Mouse (Mus musculus) limb, embryonic 14.5 days (tissue): Measurements from ENCODE around the gene Tbc1d1. TPM values are rescaled to one million over a fixed set of nuclear protein-coding genes. Genes with fewer than 3 reads are reported as not detected.

ENCODE experiments used
- ATAC-seq: fragments of 200-750 bp; cut with Nextera tagmentation; 2 replicates; pipeline ENCODE4 v1.8.0; 2017; ENCODE audit warnings: low read depth, moderate number of reproducible peaks, moderate TSS enrichment; ENCODE audit not compliant: low FRiP score
- DNase-seq: peaks from one replicate; pipeline ENCODE4 v3.0.0-alpha.2; 2015; ENCODE audit warnings: low spot score
- H3K27ac ChIP-seq: fragments of 300-500 bp; sonication (generic); replicated peaks from 2 replicates; pipeline ENCODE4 v1.5.1; 2014; ENCODE audit warnings: low read depth, mild to moderate bottlenecking, low read length, moderate library complexity, mixed read lengths
- H3K27me3 ChIP-seq: fragments of 300-500 bp; sonication (generic); 2 replicates; pipeline ENCODE4 v1.6.1; 2014; ENCODE audit warnings: low read length, mixed read lengths; ENCODE audit not compliant: control insufficient read depth, insufficient read depth
- H3K36me3 ChIP-seq: fragments of 300-500 bp; sonication (generic); 2 replicates; pipeline ENCODE4 v1.6.1; 2014; ENCODE audit warnings: mild to moderate bottlenecking, low read length, moderate library complexity, mixed read lengths; ENCODE audit not compliant: control insufficient read depth, insufficient read depth
- H3K4me1 ChIP-seq: fragments of 300-500 bp; sonication (generic); 2 replicates; pipeline ENCODE4 v1.6.1; 2014; ENCODE audit warnings: antibody characterized with exemption, low read length, mixed read lengths; ENCODE audit not compliant: control insufficient read depth, insufficient read depth
- H3K4me2 ChIP-seq: fragments of 300-500 bp; sonication (generic); replicated peaks from 2 replicates; pipeline ENCODE4 v1.6.1; 2014; ENCODE audit warnings: low read depth, mild to moderate bottlenecking, low read length, moderate library complexity; ENCODE audit not compliant: severe bottlenecking
- H3K4me3 ChIP-seq: fragments of 300-500 bp; sonication (generic); replicated peaks from 2 replicates; pipeline ENCODE4 v1.5.1; 2014; ENCODE audit warnings: low read length
- H3K9ac ChIP-seq: fragments of 300-500 bp; sonication (generic); 2 replicates; pipeline ENCODE4 v1.6.1; 2014; ENCODE audit warnings: mild to moderate bottlenecking, low read depth, low read length, moderate library complexity; ENCODE audit not compliant: severe bottlenecking
- H3K9me3 ChIP-seq: fragments of 300-500 bp; sonication (generic); 2 replicates; pipeline ENCODE4 v1.6.1; 2016; ENCODE audit warnings: low read length; ENCODE audit not compliant: control insufficient read depth
- POLR2A ChIP-seq: fragments of 200-500 bp; IDR thresholded peaks from 2 replicates; pipeline ENCODE4 v1.8.0; 2012; ENCODE audit warnings: inconsistent platforms, mild to moderate bottlenecking, moderate library complexity, borderline replicate concordance; ENCODE audit not compliant: insufficient read depth, insufficient read length; ENCODE audit errors: extremely low read depth
- WGBS: fragments of 180-500 bp; shearing (Covaris S2); extraction: QIAGEN DNeasy Blood & Tissue Kit; methylation state at CpG from one replicate; pipeline ENCODE4 v1.1.7; 2014; 5-methylcytosine and 5-hydroxymethylcytosine counted together
- microRNA-seq: library from miRNA; unstranded; fragments of <30 nt; microRNA quantifications from one replicate; pipeline ENCODE4, GENCODE M21; 2016
- polyA plus RNA-seq, 2 experiments: library from polyadenylated mRNA; depleted of rRNA in 1 of 2; stranded (reverse) in 1 of 2; unstranded in 1 of 2; fragments of >200 nt; fragmentation: Nextera tagmentation in 1 of 2; extraction: Ambion mirVana in 1 of 2; gene quantifications; 2 replicates each; pipeline versions ENCODE4 v1.2.1 to v1.2.3; 2012 to 2014

Gene Tbc1d1
- polyA plus RNA-seq, 2 experiments = 23.1 to 25.5 TPM

GRCm38 (mm10) chr5:64398155-64398554 is 242.1 kb downstream of the Tbc1d1 start:
- no peak for ATAC-seq
- no peaks in the 10 kb centered on the region for H3K36me3 ChIP-seq
- 82% methylated on average over 13 of the region's 13 CpGs for WGBS
- H3K27ac ChIP-seq = no peak overlapping the region
- H3K4me2 ChIP-seq = no peak overlapping the region
- H3K4me1 ChIP-seq = no peaks in the 10 kb centered on the region
- DNase-seq = no peak
- TF ChIP-seq POLR2A = no peak
- H3K9ac ChIP-seq = no peak overlapping the region
- no peaks in the 10 kb centered on the region for H3K27me3 ChIP-seq
- H3K4me3 ChIP-seq = no peak overlapping the region
- H3K9me3 ChIP-seq = no peaks in the 10 kb centered on the region

- no peak for DNase-seq
- Histone ChIP-seq H3K36me3 (no peaks in the 10 kb centered on the region), H3K27ac (no peak overlapping the region), H3K9ac (no peak overlapping the region), H3K4me2 (no peak overlapping the region), H3K4me1 (no peaks in the 10 kb centered on the region), H3K27me3 (no peaks in the 10 kb centered on the region), H3K4me3 (no peak overlapping the region), H3K9me3 (no peaks in the 10 kb centered on the region)
- no peak for ATAC-seq
- WGBS = 93% methylated on average over 4 of the region's 4 CpGs
- no peak for TF ChIP-seq POLR2A
These were observed 244.6 kb downstream of the Tbc1d1 start for GRCm38 (mm10) chr5:64400742-64401141.

Small RNAs within 50 kb of the gene (microRNA-seq; reads per million reads assigned to microRNA genes)
- not detected for gene Gm22395

Other genes with a start within 250 kb of the Tbc1d1 start
- 12.5 and 12.8 TPM in 2 replicates for gene Rell1, start 187.4 kb upstream of the Tbc1d1 start, polyA plus RNA-seq (2012; rRNA removed)
- gene Rell1, start 187.4 kb upstream of the Tbc1d1 start, polyA plus RNA-seq (2014; fragmentation: Nextera tagmentation; extraction: Ambion mirVana) = 11.9 and 12.2 TPM in 2 replicates
- 25.7 and 26.5 TPM in 2 replicates for gene Pgm2, start 63.4 kb upstream of the Tbc1d1 start, polyA plus RNA-seq (2012; rRNA removed)
- gene Pgm2, start 63.4 kb upstream of the Tbc1d1 start, polyA plus RNA-seq (2014; fragmentation: Nextera tagmentation; extraction: Ambion mirVana) = 26.4 and 27.7 TPM in 2 replicates